Mouse (Mus musculus) gastrocnemius, adult 18-20 months (tissue): ENCODE measurements at regions not wholly inside any gene's neighbourhood (a gene's known extent, or its start where the extent isn't known, plus 50 kb on each side); places are given as distances from the start of the nearest gene placed in this dataset.

Experiments
- DNase-seq: peaks from one replicate; pipeline ENCODE4 v3.0.0; 2021; ENCODE audit warnings: low spot score

- DNase-seq, result no peak
Observed at GRCm38 (mm10) chr3:54993761-54994160, 61.5 kb downstream of the Ccna1 start.

GRCm38 (mm10) chr3:54990073-54990472 lies 65.2 kb downstream of the Ccna1 start:
- no peak for DNase-seq

GRCm38 (mm10) chr3:54989358-54989757 lies 65.9 kb downstream of the Ccna1 start:
- peak; percentile 13 for DNase-seq

GRCm38 (mm10) chr3:54981488-54981887 lies 65.8 kb upstream of the Sertm1 start:
- no peak for DNase-seq

GRCm38 (mm10) chr3:54980312-54980711 lies 64.6 kb upstream of the Sertm1 start:
- no peak for DNase-seq

- no peak for DNase-seq
Observed at GRCm38 (mm10) chr3:54965512-54965911, 49.8 kb upstream of the Sertm1 start.
